Mouse (Mus musculus) G1E (cell line): ENCODE results near the gene Isoc2a.

Source experiments
- CTCF ChIP-seq: IDR thresholded peaks from 2 replicates; pipeline ENCODE4 v1.5.1; 2012; ENCODE audit warnings: low read depth, low read length, inconsistent platforms, mixed read lengths
- GATA1 ChIP-seq: IDR thresholded peaks from 2 replicates; pipeline ENCODE4 v1.6.1; 2012; ENCODE audit warnings: borderline replicate concordance, low read length, inconsistent platforms, mixed read lengths
- GATA2 ChIP-seq: IDR thresholded peaks from 2 replicates; pipeline ENCODE4 v1.6.1; 2012; ENCODE audit warnings: low read depth, low read length, inconsistent platforms, borderline replicate concordance

DNA sequence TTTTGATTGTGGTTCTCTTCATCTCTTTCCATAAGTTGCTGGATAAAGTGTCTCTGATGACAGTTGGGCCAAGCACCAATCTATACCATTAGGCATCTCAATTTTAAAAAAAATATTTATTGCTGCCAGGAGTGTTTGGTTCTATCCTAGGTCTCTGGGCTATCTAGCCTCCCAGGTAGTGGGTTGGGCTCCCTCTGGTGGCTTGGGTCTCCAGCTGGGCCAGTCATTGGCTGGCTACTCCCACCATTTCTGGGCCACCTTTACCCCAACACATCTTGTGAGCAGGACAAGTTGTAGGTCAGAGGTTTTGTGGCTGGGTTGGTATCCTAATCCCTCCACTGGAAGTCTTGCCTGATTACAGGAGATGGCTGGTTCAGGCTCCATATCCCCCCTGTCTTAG is 1.2 kb downstream of the Isoc2a start:
- no peak for TF ChIP-seq CTCF
- no peak for TF ChIP-seq GATA2
- no peak for TF ChIP-seq GATA1
